Mouse (Mus musculus) spleen, adult 2 months (tissue): ENCODE measurements around the gene Gabpb2.

ENCODE experiments used
- CTCF ChIP-seq: fragments of 200-500 bp; IDR thresholded peaks from 2 replicates; pipeline ENCODE4 v1.5.1; 2011; ENCODE audit warnings: mild to moderate bottlenecking, inconsistent platforms; ENCODE audit not compliant: insufficient read depth, insufficient read length, insufficient replicate concordance; ENCODE audit errors: extremely low read depth
- POLR2A ChIP-seq: fragments of 200-500 bp; IDR thresholded peaks from 2 replicates; pipeline ENCODE4 v1.6.1; 2011; ENCODE audit warnings: low read depth, low read length, inconsistent platforms

DNA sequence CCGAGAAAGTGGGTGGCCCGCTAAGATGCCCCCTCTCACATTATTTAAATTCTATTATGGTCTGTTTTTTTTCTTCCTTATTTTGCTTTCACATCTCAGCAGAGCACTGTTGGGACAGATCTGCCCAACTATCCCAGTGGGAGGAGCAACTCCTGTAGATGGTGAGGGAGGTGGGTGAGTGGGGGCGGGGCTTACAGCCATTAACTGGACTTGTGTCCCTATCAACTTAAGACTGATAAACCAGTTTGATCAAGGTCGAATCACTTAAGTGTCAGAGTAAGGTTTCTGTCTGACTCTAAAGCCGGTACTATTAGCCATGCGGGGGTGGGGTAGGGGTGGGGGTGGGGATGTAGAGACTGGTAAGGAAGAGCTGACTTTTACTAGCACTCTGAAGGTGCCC, 82.7 kb downstream of the Gabpb2 start:
- no peak for TF ChIP-seq POLR2A
- TF ChIP-seq CTCF, result no peak
